Mouse (Mus musculus): ENCODE measurements around the gene Rbfox1. TPM values are rescaled to one million over a fixed set of nuclear protein-coding genes. Genes with fewer than 3 reads are reported as not detected.

Gene Rbfox1
- total and polyA plus RNA-seq, 3 experiments = not detected

DNA sequence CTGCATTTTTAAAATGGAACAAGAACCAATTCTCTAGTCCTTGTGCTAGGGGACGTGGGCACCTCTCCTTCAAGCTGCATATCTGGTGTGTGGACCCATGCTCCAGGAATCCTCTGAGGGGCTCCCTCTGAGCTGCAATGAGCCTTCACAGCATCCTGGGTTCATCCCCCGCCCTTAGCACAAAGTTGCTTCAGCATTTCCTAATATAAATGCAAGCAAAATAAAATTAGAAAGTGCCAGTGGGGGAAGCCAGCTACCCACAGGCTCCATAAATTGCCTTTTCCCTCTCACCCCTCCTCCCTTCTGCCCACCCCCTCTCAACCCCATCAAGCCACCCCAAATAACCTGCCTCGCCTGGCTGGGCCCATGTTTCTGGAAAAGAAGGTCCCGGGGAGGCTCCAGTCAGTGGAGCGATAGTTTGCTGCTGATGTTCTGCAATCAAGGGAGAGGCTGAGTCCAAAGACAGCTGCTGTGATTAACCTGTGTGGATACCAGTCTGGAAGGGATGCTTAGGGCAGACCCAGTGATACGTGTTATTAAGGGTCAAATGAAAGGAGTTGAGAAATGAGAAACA is 1070.0 kb downstream of the Rbfox1 start:
- Histone ChIP-seq H3K9ac (ENCODE audit: control insufficient read depth, low read depth, low read length, poor library complexity, severe bottlenecking) (no peak overlapping the region), H3K27ac (ENCODE audit: control insufficient read depth, low read depth, low read length) (no peak overlapping the region), H3K4me3 (ENCODE audit: control insufficient read depth in 1 of 2, insufficient read depth in 1 of 2, low read depth in 2 of 2, low read length in 2 of 2) (no peak overlapping the region), H3K9me3 (replicated peaks; ENCODE audit: insufficient read depth, low read length) (no peaks in the 10 kb centered on the region), H3K27me3 (ENCODE audit: control insufficient read depth in 1 of 2, insufficient read depth in 2 of 2, low read length in 2 of 2) (no peaks in the 10 kb centered on the region), H3K36me3 (ENCODE audit: control insufficient read depth in 1 of 2, insufficient read depth in 2 of 2, low read length in 2 of 2) (no peaks in the 10 kb centered on the region), H3K4me1 (ENCODE audit: control insufficient read depth in 1 of 2, insufficient read depth in 2 of 2, low read length in 2 of 2) (no peaks in the 10 kb centered on the region), H3K79me2 (ENCODE audit: control insufficient read depth, insufficient read depth, low read length, poor library complexity) (no peaks in the 10 kb centered on the region)
- no peak for TF ChIP-seq GABPA (IDR thresholded peaks at IDR 0.05; ENCODE audit: low read depth, low read length)
- no peak for TF ChIP-seq NELFE (IDR thresholded peaks at IDR 0.05; ENCODE audit: low read depth, low read length)
- TF ChIP-seq CTCF (IDR thresholded peaks at IDR 0.05 in 2 of 3, conservative IDR thresholded peaks at IDR 0.05 in 1 of 3; ENCODE audit: control insufficient read depth in 1 of 3, insufficient read depth in 1 of 3, low read depth in 2 of 3, low read length in 3 of 3, poor library complexity in 1 of 3, severe bottlenecking in 1 of 3) = no peak
- TF ChIP-seq ETS1 (IDR thresholded peaks at IDR 0.05; ENCODE audit: low read depth, low read length) = no peak
- no peak for TF ChIP-seq SIN3A (IDR thresholded peaks at IDR 0.05; ENCODE audit: low read length)
- no peak for TF ChIP-seq USF2 (IDR thresholded peaks at IDR 0.05; ENCODE audit: borderline replicate concordance in 1 of 2, insufficient read depth in 1 of 2, low read depth in 1 of 2, low read length in 2 of 2)
- DNase-seq (ENCODE audit: low read depth, low spot score) = no peak

DNA sequence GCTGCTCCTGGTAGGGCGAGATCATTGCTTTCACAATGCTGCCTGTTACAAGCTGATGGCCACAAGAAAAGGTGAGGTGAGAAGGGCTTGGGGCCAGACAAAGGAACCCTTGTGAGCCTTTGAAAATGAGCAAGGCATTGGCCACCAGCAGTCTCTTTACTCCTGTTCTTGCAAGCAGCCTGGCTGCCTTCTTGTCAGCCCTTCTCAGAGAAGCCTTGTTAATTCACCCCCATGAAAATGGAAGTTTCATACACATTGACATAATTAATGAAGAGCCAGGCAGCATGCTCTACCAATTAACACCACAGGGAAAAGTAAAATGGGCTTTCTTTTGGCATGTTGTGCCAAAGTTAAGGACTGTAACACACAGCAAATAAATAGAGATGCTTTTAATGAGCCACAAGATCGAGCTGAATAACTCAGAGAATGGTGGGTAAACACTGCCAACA is 1076.8 kb downstream of the Rbfox1 start:
- DNase-seq (ENCODE audit: low read depth, low spot score) = no peak
- Histone ChIP-seq H3K27me3 (ENCODE audit: control insufficient read depth in 1 of 2, insufficient read depth in 2 of 2, low read length in 2 of 2) (no peaks in the 10 kb centered on the region), H3K4me3 (ENCODE audit: control insufficient read depth in 1 of 2, insufficient read depth in 1 of 2, low read depth in 2 of 2, low read length in 2 of 2) (no peak overlapping the region), H3K36me3 (ENCODE audit: control insufficient read depth in 1 of 2, insufficient read depth in 2 of 2, low read length in 2 of 2) (no peaks in the 10 kb centered on the region), H3K79me2 (ENCODE audit: control insufficient read depth, insufficient read depth, low read length, poor library complexity) (no peaks in the 10 kb centered on the region), H3K9me3 (replicated peaks; ENCODE audit: insufficient read depth, low read length) (no peaks in the 10 kb centered on the region), H3K9ac (ENCODE audit: control insufficient read depth, low read depth, low read length, poor library complexity, severe bottlenecking) (no peak overlapping the region), H3K4me1 (ENCODE audit: control insufficient read depth in 1 of 2, insufficient read depth in 2 of 2, low read length in 2 of 2) (no peaks in the 10 kb centered on the region), H3K27ac (ENCODE audit: control insufficient read depth, low read depth, low read length) (no peak overlapping the region)
- TF ChIP-seq MAFK (IDR thresholded peaks at IDR 0.05; ENCODE audit: borderline replicate concordance, low read depth, low read length) (no peak), GABPA (IDR thresholded peaks at IDR 0.05; ENCODE audit: low read depth, low read length) (no peak), ZNF384 (IDR thresholded peaks at IDR 0.05; ENCODE audit: low read depth, low read length) (no peak), SIN3A (IDR thresholded peaks at IDR 0.05; ENCODE audit: low read length) (no peak), JUND (IDR thresholded peaks at IDR 0.05; ENCODE audit: low read depth, low read length) (no peak)

DNA sequence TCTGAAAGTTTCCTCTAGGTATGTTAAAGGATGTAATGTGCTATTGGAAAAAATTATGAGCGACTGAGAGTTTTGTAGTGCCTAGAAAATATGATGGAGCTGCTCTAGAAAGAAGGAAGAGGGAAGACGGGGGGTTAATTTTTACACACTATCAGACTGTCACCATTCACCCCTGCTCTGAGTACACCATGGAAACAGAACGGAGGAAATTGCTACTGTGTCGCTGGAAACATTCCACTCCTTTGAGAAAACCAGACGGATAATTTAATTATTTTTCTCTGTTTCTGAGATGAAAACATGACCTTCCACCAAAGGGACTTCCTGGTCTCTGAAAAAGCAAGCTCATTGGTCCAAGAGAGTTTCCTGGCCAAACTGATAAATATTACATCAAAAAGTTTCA is 1077.4 kb downstream of the Rbfox1 start:
- Histone ChIP-seq H3K79me2 (ENCODE audit: control insufficient read depth, insufficient read depth, low read length, poor library complexity) (no peaks in the 10 kb centered on the region), H3K4me3 (ENCODE audit: control insufficient read depth in 1 of 2, insufficient read depth in 1 of 2, low read depth in 2 of 2, low read length in 2 of 2) (no peak overlapping the region), H3K27ac (ENCODE audit: control insufficient read depth, low read depth, low read length) (no peak overlapping the region), H3K27me3 (ENCODE audit: control insufficient read depth in 1 of 2, insufficient read depth in 2 of 2, low read length in 2 of 2) (no peaks in the 10 kb centered on the region), H3K9ac (ENCODE audit: control insufficient read depth, low read depth, low read length, poor library complexity, severe bottlenecking) (no peak overlapping the region), H3K36me3 (ENCODE audit: control insufficient read depth in 1 of 2, insufficient read depth in 2 of 2, low read length in 2 of 2) (no peaks in the 10 kb centered on the region), H3K4me1 (ENCODE audit: control insufficient read depth in 1 of 2, insufficient read depth in 2 of 2, low read length in 2 of 2) (no peaks in the 10 kb centered on the region), H3K9me3 (replicated peaks; ENCODE audit: insufficient read depth, low read length) (no peaks in the 10 kb centered on the region)
- TF ChIP-seq ZNF384 (IDR thresholded peaks at IDR 0.05; ENCODE audit: low read depth, low read length) (no peak), ETS1 (IDR thresholded peaks at IDR 0.05; ENCODE audit: low read depth, low read length) (no peak), POLR2A (IDR thresholded peaks at IDR 0.05; ENCODE audit: control insufficient read depth in 1 of 2, insufficient read depth in 1 of 2, low read depth in 1 of 2, low read length in 2 of 2, poor library complexity in 1 of 2) (no peak), USF2 (IDR thresholded peaks at IDR 0.05; ENCODE audit: borderline replicate concordance in 1 of 2, insufficient read depth in 1 of 2, low read depth in 1 of 2, low read length in 2 of 2) (no peak), UBTF (IDR thresholded peaks at IDR 0.05; ENCODE audit: borderline replicate concordance, insufficient read depth, low read depth, low read length) (no peak), NRF1 (IDR thresholded peaks at IDR 0.05; ENCODE audit: insufficient read depth, low read depth, low read length, poor library complexity, severe bottlenecking) (no peak), ZMIZ1 (IDR thresholded peaks at IDR 0.05; ENCODE audit: low read depth, low read length) (no peak), USF1 (IDR thresholded peaks at IDR 0.05; ENCODE audit: low read depth, low read length) (no peak), TCF12 (IDR thresholded peaks at IDR 0.05; ENCODE audit: low read depth, low read length) (no peak), POLR2AphosphoS2 (IDR thresholded peaks at IDR 0.05; ENCODE audit: low read length) (no peak), SMC3 (IDR thresholded peaks at IDR 0.05; ENCODE audit: low read depth, low read length) (no peak), BHLHE40 (IDR thresholded peaks at IDR 0.05; ENCODE audit: borderline replicate concordance, low read depth, low read length) (no peak), HCFC1 (IDR thresholded peaks at IDR 0.05; ENCODE audit: low read depth, low read length) (no peak), GABPA (IDR thresholded peaks at IDR 0.05; ENCODE audit: low read depth, low read length) (no peak), CHD1 (IDR thresholded peaks at IDR 0.05; ENCODE audit: low read depth, low read length) (no peak), MAX (IDR thresholded peaks at IDR 0.05; ENCODE audit: low read length) (no peak), JUND (IDR thresholded peaks at IDR 0.05; ENCODE audit: low read depth, low read length) (no peak), MAZ (IDR thresholded peaks at IDR 0.05; ENCODE audit: low read depth, low read length) (no peak), MXI1 (IDR thresholded peaks at IDR 0.05; ENCODE audit: low read depth, low read length) (no peak), KAT2A (conservative IDR thresholded peaks at IDR 0.05; ENCODE audit: low read depth, low read length) (no peak)
- no peak for DNase-seq (ENCODE audit: low read depth, low spot score)
